Mouse (Mus musculus): ENCODE data around the gene Tenm4. TPM values are rescaled to one million over a fixed set of nuclear protein-coding genes. Genes with fewer than 3 reads are reported as not detected.
"Not testable (repeated sequence)": the region's sequence is repeated elsewhere in the genome, so short reads cannot be mapped to it uniquely, and the experiment has no call there.

The Tenm4 gene
- total RNA-seq, 2 experiments from 2014 or later, result 127 to 178 TPM

GRCm38 (mm10) chr7:96596402-96597195 is 425.6 kb downstream of the Tenm4 start:
- intact Hi-C loops (cut with DNase I), result no loop called here
- DNase-seq (ENCODE audit: low spot score in 2 of 2), result no peak

GRCm38 (mm10) chr7:96597871-96598270 is 426.8 kb downstream of the Tenm4 start:
- intact Hi-C loops (cut with DNase I), result no loop called here
- no peak for DNase-seq (ENCODE audit: low spot score in 2 of 2)

GRCm38 (mm10) chr7:96599081-96599480 is 428.0 kb downstream of the Tenm4 start:
- no peak for DNase-seq (ENCODE audit: low spot score in 2 of 2)
- intact Hi-C loops (cut with DNase I), result no loop called here

GRCm38 (mm10) chr7:96600381-96600941 is 429.4 kb downstream of the Tenm4 start:
- intact Hi-C loops (cut with DNase I), result no loop called here
- no peak for DNase-seq (ENCODE audit: low spot score in 2 of 2)

GRCm38 (mm10) chr7:96604091-96604745 is 433.2 kb downstream of the Tenm4 start:
- DNase-seq (ENCODE audit: low spot score in 2 of 2), result no peak
- intact Hi-C loops (cut with DNase I), result no loop called here

GRCm38 (mm10) chr7:96605316-96605715 is 434.3 kb downstream of the Tenm4 start:
- intact Hi-C loops (cut with DNase I), result no loop called here
- no peak for DNase-seq (ENCODE audit: low spot score in 2 of 2)

GRCm38 (mm10) chr7:96609854-96610586 is 439.0 kb downstream of the Tenm4 start:
- DNase-seq (ENCODE audit: low spot score in 2 of 2), result peak in 1 of 2 experiments; percentile 11
- intact Hi-C loops (cut with DNase I), result no loop called here

GRCm38 (mm10) chr7:96617371-96617770 is 446.3 kb downstream of the Tenm4 start:
- intact Hi-C loops (cut with DNase I), result no loop called here
- DNase-seq (ENCODE audit: low spot score in 2 of 2), result no peak

- DNase-seq (ENCODE audit: low spot score in 2 of 2), result no peak
- intact Hi-C loops (cut with DNase I), result no loop called here
Observed at GRCm38 (mm10) chr7:96619930-96620472, 449.0 kb downstream of the Tenm4 start.

GRCm38 (mm10) chr7:96626338-96626737 is 455.3 kb downstream of the Tenm4 start:
- intact Hi-C loops (cut with DNase I), result no loop called here
- no peak for DNase-seq (ENCODE audit: low spot score in 2 of 2)

GRCm38 (mm10) chr7:96630551-96630950 is 459.5 kb downstream of the Tenm4 start:
- DNase-seq (ENCODE audit: low spot score in 2 of 2); intact Hi-C loops (cut with DNase I): not testable (repeated sequence)

GRCm38 (mm10) chr7:96633008-96633407 is 462.0 kb downstream of the Tenm4 start:
- intact Hi-C loops (cut with DNase I), result no loop called here
- DNase-seq (ENCODE audit: low spot score in 2 of 2), result no peak

GRCm38 (mm10) chr7:96635830-96636440 is 464.9 kb downstream of the Tenm4 start:
- DNase-seq (ENCODE audit: low spot score in 2 of 2), result no peak

GRCm38 (mm10) chr7:96643461-96644204 is 472.6 kb downstream of the Tenm4 start:
- no peak for DNase-seq (ENCODE audit: low spot score in 2 of 2)
- intact Hi-C loops (cut with DNase I), result no loop called here

More at GRCm38 (mm10) chr7:96635830-96636440, 464.9 kb downstream of the Tenm4 start:
- intact Hi-C loops (cut with DNase I), result no loop called here

GRCm38 (mm10) chr7:96644205-96644531 is 473.1 kb downstream of the Tenm4 start:
- intact Hi-C loops (cut with DNase I), result no loop called here
- DNase-seq (ENCODE audit: low spot score in 2 of 2), result no peak

GRCm38 (mm10) chr7:96647657-96648056 is 476.6 kb downstream of the Tenm4 start:
- no peak for DNase-seq (ENCODE audit: low spot score in 2 of 2)
- intact Hi-C loops (cut with DNase I), result loop anchor here (5.0 kb wide), 1 partner anchor 70 kb away; no protein-coding TSS in a partner anchor

GRCm38 (mm10) chr7:96648606-96649005 is 477.6 kb downstream of the Tenm4 start:
- intact Hi-C loops (cut with DNase I), result loop anchor here (5.0 kb wide), 1 partner anchor 71 kb away; no protein-coding TSS in a partner anchor
- DNase-seq (ENCODE audit: low spot score in 2 of 2), result no peak

GRCm38 (mm10) chr7:96649171-96649570 is 478.1 kb downstream of the Tenm4 start:
- intact Hi-C loops (cut with DNase I), result loop anchor here (5.0 kb wide), 1 partner anchor 72 kb away; no protein-coding TSS in a partner anchor
- DNase-seq (ENCODE audit: low spot score in 2 of 2), result no peak

- no peak for DNase-seq (ENCODE audit: low spot score in 2 of 2)
- intact Hi-C loops (cut with DNase I), result no loop called here
Observed at GRCm38 (mm10) chr7:96650435-96650834, 479.4 kb downstream of the Tenm4 start.
